Mouse (Mus musculus): Measurements from ENCODE around the gene Olfr748.
"Not testable (repeated sequence)": the region's sequence is repeated elsewhere in the genome, so short reads cannot be mapped to it uniquely, and the experiment has no call there.

Olfr748 gene

GRCm38 (mm10) chr14:50707073-50707472, at the start of gene Olfr748:
Gene Olfr748 (plus strand): TSS chr14:50707373.
- DNase-seq, result no peak

GRCm38 (mm10) chr14:50693106-50693505, 14.1 kb upstream of the Olfr748 start, which contains the start of gene Olfr747:
Gene Olfr747 (minus strand): TSS chr14:50693206.
- no peak for DNase-seq

- not testable (repeated sequence) for DNase-seq
Measured at GRCm38 (mm10) chr14:50719875-50720274, 12.7 kb downstream of the Olfr748 start.

GRCm38 (mm10) chr14:50722371-50722770, 15.2 kb downstream of the Olfr748 start:
- not testable (repeated sequence) for DNase-seq

GRCm38 (mm10) chr14:50740334-50740733, 33.2 kb downstream of the Olfr748 start:
- no peak for DNase-seq

GRCm38 (mm10) chr14:50741584-50741983, 34.4 kb downstream of the Olfr748 start:
- DNase-seq, result no peak

- DNase-seq, result no peak
Measured at GRCm38 (mm10) chr14:50744994-50745393, 37.8 kb downstream of the Olfr748 start, which contains the start of gene Olfr749. Gene Olfr749 (minus strand): TSS chr14:50745094.

- DNase-seq, result no peak
Measured at GRCm38 (mm10) chr14:50758416-50759085, 51.4 kb downstream of the Olfr748 start.

Data from thymus, postnatal 25 days (tissue).